Mouse (Mus musculus) lung, postnatal 0 days (tissue): ENCODE data around the gene Fhl2.

Experiments
- CTCF ChIP-seq: IDR thresholded peaks from 2 replicates; pipeline ENCODE4 v1.5.1; 2016; ENCODE audit warnings: antibody characterized with exemption, mild to moderate bottlenecking
- EP300 ChIP-seq: IDR thresholded peaks from 2 replicates; pipeline ENCODE4 v1.6.1; 2016; ENCODE audit warnings: antibody characterized with exemption, mild to moderate bottlenecking, control low read depth

DNA sequence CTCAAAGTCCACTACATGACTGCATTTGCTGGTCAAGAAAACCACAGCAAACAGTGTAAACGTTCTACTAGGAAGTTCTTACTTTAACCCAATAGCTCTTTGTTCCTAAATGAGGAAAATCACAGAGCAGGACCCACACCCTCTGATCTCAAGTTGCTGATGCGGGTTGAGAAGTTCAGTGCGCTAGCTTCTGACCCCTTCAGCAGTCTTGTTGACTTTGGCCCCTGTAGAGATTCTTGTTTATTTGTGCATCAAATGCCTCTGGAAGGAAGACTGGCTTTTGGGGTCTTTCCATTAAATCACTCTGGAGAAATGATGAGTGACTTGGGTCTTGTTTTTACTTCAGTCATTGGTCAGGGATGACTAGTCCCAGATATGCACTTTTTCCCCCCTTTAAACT is 46.6 kb downstream of the Fhl2 start:
- TF ChIP-seq EP300: no peak
- TF ChIP-seq CTCF: no peak
